Mouse (Mus musculus): ENCODE results near the gene Copg1.

Gene Copg1

GRCm38 (mm10) chr6:87887594-87888233 lies at the start of gene Copg1:
Gene Copg1, plus strand, starts transcription at chr6:87887814.
- in situ Hi-C loops (cut with MboI) = loop anchor here (5.0 kb wide), 1 partner anchor 35 kb away; the partner anchor contains the start of gene Cnbp

DNA sequence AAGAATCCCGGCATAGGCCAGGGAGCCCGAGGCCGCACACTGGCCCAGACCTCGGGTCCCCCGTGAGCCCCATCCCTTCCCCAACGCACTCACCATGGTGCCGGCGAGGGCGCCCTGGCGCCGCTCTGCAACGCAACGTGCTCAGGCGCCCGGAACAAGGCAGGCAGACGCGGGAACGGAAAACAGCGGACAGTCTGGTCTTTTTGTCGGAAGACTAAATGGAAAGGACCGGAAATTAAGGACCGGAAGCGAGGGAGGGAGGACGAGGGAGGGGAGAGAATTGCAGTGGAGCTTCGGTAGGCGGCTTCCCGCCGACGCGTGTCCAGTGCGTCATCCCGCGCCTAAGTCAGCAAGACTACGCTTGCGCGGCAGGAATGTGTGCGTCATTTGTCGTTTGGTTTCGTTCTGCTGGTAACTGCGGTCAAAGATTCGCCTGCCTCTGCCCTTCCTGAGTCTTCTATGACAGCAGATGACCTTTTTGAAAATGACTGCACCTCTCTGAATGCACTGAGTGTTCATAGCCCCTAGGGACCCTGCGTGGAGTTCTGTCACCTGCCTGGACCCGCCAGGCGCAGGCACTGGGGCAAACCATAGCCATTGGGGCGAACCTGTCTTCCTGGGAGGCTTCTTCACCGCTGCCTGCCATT lies 48.9 kb upstream of the Copg1 start, which contains the start of gene Isy1:
Gene Isy1 (minus strand): TSS at position 248 of the 647 bp plus-strand sequence.
- in situ Hi-C loops (cut with MboI) = no loop called here

DNA sequence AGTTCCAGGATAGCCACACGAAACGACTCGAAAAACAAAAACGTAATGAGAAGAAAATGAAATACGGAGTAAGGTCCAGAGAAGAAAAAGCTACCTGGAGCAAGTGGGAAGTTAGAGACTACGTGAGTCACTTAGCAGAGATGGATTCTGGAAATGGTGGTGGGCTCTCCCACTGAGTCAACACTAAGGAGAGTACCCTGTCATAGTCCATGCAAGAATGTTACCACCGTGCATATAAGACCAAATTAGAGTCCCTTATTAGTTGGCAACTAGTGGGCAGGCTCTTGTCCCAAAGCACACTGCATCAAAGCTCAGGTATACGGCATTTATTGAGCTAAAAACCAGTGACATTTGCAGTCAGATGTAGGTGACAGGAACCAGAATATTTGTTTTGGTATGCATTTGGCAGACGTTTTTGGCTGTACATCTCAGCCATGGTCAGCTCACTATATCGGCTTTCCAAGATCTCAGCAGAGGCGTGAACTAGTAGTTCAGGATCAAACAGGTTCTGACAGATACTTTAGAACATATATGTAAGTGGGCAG lies 47.7 kb upstream of the Copg1 start:
- in situ Hi-C loops (cut with MboI) = no loop called here

GRCm38 (mm10) chr6:87841635-87842034 lies 46.0 kb upstream of the Copg1 start:
- in situ Hi-C loops (cut with MboI) = no loop called here

DNA sequence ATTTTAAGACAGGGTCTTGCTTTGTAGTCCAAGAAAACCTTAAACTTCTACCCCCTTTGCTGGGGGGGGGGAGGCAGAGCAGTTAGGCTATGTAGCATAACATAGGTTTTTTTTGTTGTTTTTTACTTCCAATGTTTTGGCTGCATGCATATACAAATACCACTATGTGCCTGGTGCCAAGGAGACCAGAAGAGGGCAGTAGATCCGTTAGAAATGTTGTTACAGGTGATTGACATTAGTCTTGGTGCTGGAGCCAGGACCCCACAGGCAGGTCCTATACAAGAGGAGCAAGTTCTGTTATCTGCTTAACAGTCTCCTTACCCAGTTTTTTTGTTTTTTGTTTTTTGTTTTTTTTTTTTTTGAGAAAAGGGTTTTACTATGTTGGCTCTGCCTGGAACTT lies 45.4 kb upstream of the Copg1 start:
- in situ Hi-C loops (cut with MboI) = no loop called here

DNA sequence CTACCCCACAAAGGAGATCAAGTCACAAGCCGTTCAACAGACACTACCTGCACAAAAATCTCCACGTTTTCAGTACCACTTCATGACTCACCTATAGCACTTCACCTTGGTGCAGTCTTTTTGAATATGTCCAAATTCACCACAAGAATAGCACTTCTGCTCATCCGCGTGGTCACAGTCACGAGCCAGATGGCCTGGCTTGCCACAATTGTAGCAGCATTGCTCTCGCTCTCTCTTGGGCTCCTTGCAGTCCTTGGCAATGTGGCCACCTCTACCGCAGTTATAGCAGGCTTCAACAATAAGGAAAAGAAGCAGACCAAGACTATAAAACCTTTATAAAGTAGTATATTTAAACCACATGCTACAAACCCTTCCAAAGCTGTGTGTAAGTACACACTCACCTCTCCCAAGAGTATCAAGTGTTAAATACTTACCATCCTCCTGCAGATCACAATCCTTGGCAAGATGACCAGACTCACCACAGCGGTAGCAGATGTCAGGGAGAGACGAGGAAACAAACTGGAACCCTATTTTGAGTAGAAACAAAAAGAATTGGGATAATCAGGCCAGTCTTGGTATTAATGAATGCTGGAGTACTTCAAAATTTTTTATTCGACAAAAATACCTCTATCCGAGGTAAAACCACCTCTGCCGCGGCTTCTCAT lies 42.5 kb upstream of the Copg1 start:
- in situ Hi-C loops (cut with MboI) = no loop called here

DNA sequence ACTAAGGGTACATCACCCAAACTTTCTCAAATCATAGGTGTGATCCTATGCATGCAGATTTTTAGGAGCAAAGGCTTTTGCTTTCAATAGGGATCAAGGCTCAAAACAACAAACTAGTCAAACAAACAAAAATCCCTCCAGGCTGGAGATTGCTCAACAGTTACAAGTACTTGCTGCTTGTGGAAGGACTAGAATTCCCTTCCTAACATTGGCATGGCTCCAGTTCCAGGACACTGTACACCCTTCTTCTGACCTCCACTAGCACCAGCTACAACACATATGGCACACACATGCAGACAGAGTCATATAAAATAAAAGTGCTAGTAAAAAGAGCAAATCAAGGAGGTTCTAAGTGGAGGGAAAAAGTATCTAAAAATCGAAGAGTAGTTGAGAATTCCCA lies 40.8 kb upstream of the Copg1 start:
- in situ Hi-C loops (cut with MboI) = no loop called here

GRCm38 (mm10) chr6:87849780-87850154 lies 37.8 kb upstream of the Copg1 start:
- in situ Hi-C loops (cut with MboI) = loop anchor here (5.0 kb wide), 1 partner anchor 38 kb away; the partner anchor contains the start of gene Copg1

- in situ Hi-C loops (cut with MboI) = loop anchor here (5.0 kb wide), 1 partner anchor 37 kb away; the partner anchor contains the start of gene Copg1
Measured at GRCm38 (mm10) chr6:87850155-87850899, 37.3 kb upstream of the Copg1 start.

DNA sequence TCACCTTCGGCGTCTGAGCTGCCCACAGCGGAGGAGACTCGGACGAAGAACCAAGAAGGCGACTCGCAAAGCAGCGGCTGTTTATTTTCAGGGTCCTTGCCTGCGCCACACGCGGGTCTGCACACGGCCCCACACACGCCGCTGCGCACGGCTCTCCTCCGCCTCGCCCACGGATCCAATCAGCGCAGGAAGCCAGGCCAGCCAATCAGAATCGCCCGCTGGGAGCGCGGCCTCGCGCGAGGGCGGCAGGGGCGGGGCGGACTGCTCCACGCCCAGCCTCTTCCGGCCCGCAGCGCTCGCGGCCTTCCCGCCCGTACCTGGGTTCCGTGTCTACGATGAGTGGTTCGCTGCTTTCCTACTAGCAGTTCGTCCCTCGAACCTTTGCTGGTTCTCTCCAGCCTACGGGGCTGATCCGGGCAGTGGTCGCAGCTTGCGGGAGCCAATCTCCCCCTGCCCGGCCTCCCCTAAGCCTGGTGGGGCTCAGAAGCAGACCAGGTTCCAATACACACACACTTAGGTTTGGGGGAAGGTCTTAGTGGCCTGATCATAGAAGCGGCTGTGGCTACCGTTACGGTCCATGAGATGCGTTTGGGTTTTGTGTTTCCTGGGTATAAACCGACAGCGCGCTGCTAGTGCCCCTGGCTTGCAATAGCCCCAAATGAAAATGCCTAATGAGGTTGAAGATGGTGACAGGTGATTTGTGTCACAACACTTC lies 36.6 kb upstream of the Copg1 start, which contains the start of gene Cnbp:
Gene Cnbp (minus strand): TSS at position 207 of the 715 bp plus-strand sequence.
- in situ Hi-C loops (cut with MboI) = loop anchor here (5.0 kb wide), 1 partner anchor 36 kb away; the partner anchor contains the start of gene Copg1

DNA sequence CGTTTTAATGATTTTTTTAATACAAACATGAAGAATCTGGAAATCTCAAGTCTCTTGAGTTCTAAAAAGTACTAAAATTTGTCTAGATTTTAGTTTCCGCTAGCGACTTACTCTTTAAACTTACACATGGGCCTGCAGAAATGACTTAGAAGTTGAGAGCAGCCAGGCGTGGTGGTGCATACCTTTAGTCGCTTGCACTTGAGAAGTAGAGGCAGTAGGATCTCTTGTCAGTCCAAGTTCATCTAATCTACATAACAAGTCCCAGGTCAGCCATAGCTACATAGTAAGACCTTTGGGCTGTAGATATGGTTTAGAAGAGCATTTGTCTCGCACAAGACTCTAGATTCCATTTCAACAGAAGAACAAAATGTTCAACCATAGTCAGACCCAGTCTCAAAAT lies 35.7 kb upstream of the Copg1 start:
- in situ Hi-C loops (cut with MboI) = loop anchor here (5.0 kb wide), 1 partner anchor 35 kb away; the partner anchor contains the start of gene Copg1

GRCm38 (mm10) chr6:87853446-87853845 lies 34.2 kb upstream of the Copg1 start:
- in situ Hi-C loops (cut with MboI) = loop anchor here (5.0 kb wide), 1 partner anchor 34 kb away; the partner anchor contains the start of gene Copg1

DNA sequence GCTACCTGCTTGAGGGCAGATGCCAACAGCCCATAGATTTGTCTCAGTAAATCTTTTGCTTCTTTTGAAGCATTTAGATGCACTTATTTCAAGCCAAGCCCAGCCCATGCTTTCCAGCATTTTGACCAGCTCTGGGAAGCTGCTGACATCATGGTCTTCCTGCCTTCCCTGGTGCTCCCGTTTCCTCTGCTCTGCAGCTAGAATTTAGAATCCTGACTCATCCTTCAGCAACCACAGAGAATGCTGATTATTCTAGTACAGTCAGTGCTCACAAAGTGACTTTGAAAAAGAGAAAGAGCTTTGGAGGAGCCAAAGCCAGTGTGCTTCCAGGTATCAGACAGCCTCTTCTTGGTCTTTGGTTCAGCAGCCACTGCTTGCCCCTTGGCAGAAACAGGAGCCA lies 30.5 kb upstream of the Copg1 start:
- in situ Hi-C loops (cut with MboI) = no loop called here

- in situ Hi-C loops (cut with MboI) = no loop called here
Measured at GRCm38 (mm10) chr6:87866211-87866610, 21.4 kb upstream of the Copg1 start.

DNA sequence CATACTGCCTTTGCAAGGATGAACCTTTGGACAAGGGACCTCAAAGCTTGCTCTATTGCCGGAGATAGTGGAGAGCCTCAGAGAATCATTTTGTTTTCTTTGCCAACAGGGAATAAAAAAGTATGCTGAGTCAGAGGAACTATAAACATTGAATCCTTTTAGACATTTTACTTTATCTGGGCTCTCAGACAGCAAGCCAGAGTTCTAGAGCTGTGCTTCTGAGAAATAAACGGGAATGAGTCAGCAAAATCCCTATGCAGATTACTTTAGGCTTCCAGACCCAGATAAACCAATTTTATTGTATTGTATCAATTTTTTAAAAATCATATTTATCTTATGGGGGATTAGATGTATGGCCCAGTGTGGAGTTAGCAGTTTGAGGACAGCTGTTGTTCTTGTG lies 20.4 kb upstream of the Copg1 start:
- in situ Hi-C loops (cut with MboI) = no loop called here

DNA sequence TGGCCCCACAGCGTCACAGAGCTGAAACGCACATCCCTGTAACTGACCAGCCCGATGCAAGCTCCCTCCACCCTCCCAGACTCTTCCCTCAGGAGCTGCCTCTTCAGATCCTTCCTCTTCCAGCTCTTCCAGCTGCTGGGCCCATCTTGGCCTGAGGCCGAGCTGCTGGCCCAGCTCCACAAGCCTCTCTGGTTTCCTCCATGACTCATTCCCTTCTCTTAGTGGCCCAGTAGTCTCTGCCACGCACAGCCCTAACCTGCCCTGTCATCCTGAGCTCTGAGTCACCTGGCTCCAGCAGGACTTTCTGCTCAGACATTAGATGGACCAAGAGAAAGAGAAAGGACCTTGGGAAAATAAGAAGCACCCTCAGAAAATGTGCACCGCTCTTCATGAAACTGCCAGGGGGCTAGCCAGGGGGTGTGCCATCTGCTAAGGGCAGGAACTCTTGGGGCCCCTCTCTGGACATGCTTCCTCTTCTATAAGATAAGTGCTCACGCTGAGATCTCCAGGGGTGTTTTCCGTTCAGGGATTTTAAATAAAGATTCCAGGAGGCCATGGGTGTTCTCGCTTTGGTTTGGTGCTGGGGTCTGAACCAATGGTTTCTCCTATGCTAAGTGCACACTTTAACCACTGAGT lies 18.6 kb upstream of the Copg1 start:
- in situ Hi-C loops (cut with MboI) = no loop called here

DNA sequence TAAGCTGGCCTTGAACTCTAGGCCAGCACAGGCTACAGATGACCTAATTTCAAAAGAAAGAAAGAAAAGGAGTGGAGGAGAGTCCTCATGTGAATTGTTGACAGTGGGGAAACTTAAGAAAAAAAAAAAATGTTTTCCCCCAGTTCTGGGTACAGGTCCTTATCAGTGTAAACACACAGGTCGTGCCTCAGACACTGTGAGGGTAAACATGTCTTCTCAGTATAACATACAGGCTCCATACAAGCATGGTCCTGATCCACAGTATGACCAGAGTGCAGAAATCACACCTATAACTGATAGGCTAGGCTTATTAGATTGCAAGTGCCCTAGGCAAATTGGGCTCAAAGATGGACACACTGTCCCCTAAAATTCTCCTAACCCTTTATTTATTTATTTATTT lies 17.2 kb upstream of the Copg1 start:
- in situ Hi-C loops (cut with MboI) = no loop called here

GRCm38 (mm10) chr6:87871240-87871639 lies 16.4 kb upstream of the Copg1 start:
- in situ Hi-C loops (cut with MboI) = no loop called here

- in situ Hi-C loops (cut with MboI) = no loop called here
Measured at GRCm38 (mm10) chr6:87873104-87873503, 14.5 kb upstream of the Copg1 start.

DNA sequence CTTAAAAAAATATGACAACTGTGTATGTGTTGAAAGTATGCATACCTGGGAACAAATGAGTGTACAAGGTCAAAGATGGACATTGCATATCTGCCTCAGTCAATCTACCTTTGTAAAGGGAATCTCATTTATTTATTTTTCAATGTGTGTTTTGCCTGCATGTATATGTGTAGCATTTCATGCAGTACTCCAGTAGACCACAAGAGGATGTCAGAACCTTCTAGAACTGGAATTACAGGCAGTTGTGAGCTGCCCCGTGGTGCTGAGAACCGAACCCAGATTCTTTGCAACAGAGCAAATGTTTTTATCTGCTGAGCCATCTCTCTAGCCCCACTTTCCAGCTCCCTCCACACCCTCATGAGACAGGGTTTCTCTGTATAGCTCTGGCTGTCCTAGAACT lies 13.7 kb upstream of the Copg1 start:
- in situ Hi-C loops (cut with MboI) = no loop called here

Measured in mature B cell (primary cell).